12 mouse cellular contexts compared by ENCODE assay signal in the genomic region with DNA sequence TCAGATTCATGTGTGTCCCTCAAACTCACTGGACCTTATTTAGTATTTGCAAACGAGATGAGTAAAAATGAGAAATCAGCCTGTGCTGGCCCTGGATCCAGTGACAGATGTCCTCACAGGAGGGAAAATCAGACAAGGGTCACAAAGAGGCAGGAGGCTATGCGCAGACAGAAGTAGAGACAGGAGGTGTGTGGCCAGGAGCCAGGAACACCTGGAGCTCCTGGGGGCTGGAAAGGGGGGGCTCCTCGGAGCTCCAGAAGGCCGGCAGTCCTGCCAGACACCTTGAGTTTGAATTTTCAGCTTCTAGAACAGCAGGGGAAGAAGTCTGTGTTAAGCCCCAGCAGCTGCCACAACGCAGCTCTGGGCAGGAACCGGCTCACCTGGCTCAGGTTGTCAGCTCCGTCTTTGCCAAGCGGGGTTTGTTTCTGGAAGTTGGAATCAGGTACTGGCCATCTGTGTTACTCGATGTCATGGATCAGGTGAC. TPM values are rescaled to one million over a fixed set of nuclear protein-coding genes. Genes with fewer than 3 reads are reported as not detected.
A peak's percentile ranks its signal among the peaks of the same experiment; 100 is the strongest.
DNase-seq lines count a peak whose midpoint lies in the region; ATAC-seq and TF ChIP-seq lines count a peak whose summit lies in the region.
"Had no signal": no experiment of that assay in that cellular context is flagged by ENCODE, and none has a peak within 500 bp of the region (broad histone marks: within the 10 kb centered on the region; RNA-seq: fewer than 3 reads in every experiment).

No protein-coding gene starts in this region.

- H3K4me1 ChIP-seq in forebrain, embryonic 14.5 days (ENCODE audit: control insufficient read depth, insufficient read depth, low read length) = peaks cover 8% of the 10 kb centered on the region
- H3K4me1 ChIP-seq in forebrain, postnatal 0 days (ENCODE audit: insufficient read depth) = no peaks in the 10 kb centered on the region
- H3K4me1 ChIP-seq in midbrain, embryonic 11.5 days (ENCODE audit: control insufficient read depth, insufficient read depth, low read length) = no peaks in the 10 kb centered on the region
- H3K4me1 ChIP-seq in midbrain, embryonic 14.5 days (ENCODE audit: control insufficient read depth, insufficient read depth, low read length) = no peaks in the 10 kb centered on the region
- peaks cover 22% of the 10 kb centered on the region for H3K4me1 ChIP-seq in embryonic facial prominence, embryonic 14.5 days (ENCODE audit: control insufficient read depth, insufficient read depth, low read length)
- peaks cover 23% of the 10 kb centered on the region for H3K4me1 ChIP-seq in liver, postnatal 0 days (ENCODE audit: insufficient read depth)
- H3K4me1 ChIP-seq in lung, adult 2 months (ENCODE audit: control insufficient read depth, insufficient read depth, low read length) = peaks cover 3% of the 10 kb centered on the region; the same call in 1 of the 2 replicates

- H3K4me2 ChIP-seq in forebrain, embryonic 14.5 days (ENCODE audit: low read length) = no peak overlapping the region
- no peak overlapping the region for H3K4me2 ChIP-seq in forebrain, postnatal 0 days (ENCODE audit: low read depth)
- no peak overlapping the region for H3K4me2 ChIP-seq in midbrain, embryonic 11.5 days
- no peak overlapping the region for H3K4me2 ChIP-seq in midbrain, embryonic 14.5 days (ENCODE audit: low read length)
- H3K4me2 ChIP-seq in embryonic facial prominence, embryonic 14.5 days (ENCODE audit: low read depth, low read length) = no peak overlapping the region
- peak overlapping the region; percentile 65 for H3K4me2 ChIP-seq in liver, postnatal 0 days (ENCODE audit: low read depth, low read length)
- H3K4me2 ChIP-seq: hindbrain, embryonic 15.5 days had no signal

- TF ChIP-seq POLR2A in lung, adult 2 months (IDR thresholded peaks at IDR 0.05; ENCODE audit: borderline replicate concordance, extremely low read depth, low read depth, low read length) = no peak

- peak; percentile 46 for DNase-seq in forebrain, embryonic 14.5 days (ENCODE audit: low spot score)
- no peak for DNase-seq in forebrain, postnatal 0 days
- peak; percentile 23 for DNase-seq in midbrain, embryonic 11.5 days (ENCODE audit: low spot score, missing footprints)
- no peak for DNase-seq in midbrain, embryonic 14.5 days
- peak; percentile 25 for DNase-seq in embryonic facial prominence, embryonic 14.5 days (ENCODE audit: low spot score)
- no peak for DNase-seq in liver, postnatal 0 days
- no peak for DNase-seq in lung, adult 2 months
- no peak for DNase-seq in lung, postnatal 14 days
- DNase-seq: adrenal gland, postnatal 25 days; gastrocnemius, postnatal 10 days; lung, adult 18-20 months had no signal

- WGBS in forebrain, embryonic 14.5 days = 54% methylated on average over 9 of the region's 9 CpGs
- WGBS in forebrain, postnatal 0 days = 39% methylated on average over 9 of the region's 9 CpGs
- WGBS in midbrain, embryonic 11.5 days = 60% methylated on average over 9 of the region's 9 CpGs
- 61% methylated on average over 9 of the region's 9 CpGs for WGBS in midbrain, embryonic 14.5 days
- 39% methylated on average over 9 of the region's 9 CpGs for WGBS in embryonic facial prominence, embryonic 14.5 days
- 67% methylated on average over 9 of the region's 9 CpGs for WGBS in liver, postnatal 0 days (ENCODE audit: insufficient replicate concordance)
- WGBS in lung, adult 2 months = 45% methylated on average over 9 of the region's 9 CpGs

- TF ChIP-seq CTCF in forebrain, postnatal 0 days (IDR thresholded peaks at IDR 0.05; ENCODE audit: low read depth) = no peak
- no peak for TF ChIP-seq CTCF in liver, postnatal 0 days (IDR thresholded peaks at IDR 0.05; ENCODE audit: low read depth)
- no peak for TF ChIP-seq CTCF in lung, adult 2 months (IDR thresholded peaks at IDR 0.05; ENCODE audit: insufficient read depth, low read length)

- 0 out of 2 replicates have a peak, but pooled peaks have one; percentile 12 for ATAC-seq in forebrain, embryonic 14.5 days
- no peak for ATAC-seq in forebrain, postnatal 0 days
- no peak for ATAC-seq in midbrain, embryonic 11.5 days (ENCODE audit: low FRiP score)
- no peak for ATAC-seq in midbrain, embryonic 14.5 days (ENCODE audit: low FRiP score, low TSS enrichment)
- ATAC-seq in embryonic facial prominence, embryonic 14.5 days (ENCODE audit: low read depth) = peak; percentile 42; the same call in 1 of the 2 replicates
- ATAC-seq in liver, postnatal 0 days = no peak

- H3K27ac ChIP-seq in forebrain, embryonic 14.5 days (ENCODE audit: low read depth, low read length) = peak overlapping the region; percentile 39; the same call in 1 of the 2 replicates
- no peak overlapping the region for H3K27ac ChIP-seq in forebrain, postnatal 0 days (ENCODE audit: low read depth, low read length)
- H3K27ac ChIP-seq in midbrain, embryonic 11.5 days (ENCODE audit: low read depth, low read length) = no peak overlapping the region
- no peak overlapping the region for H3K27ac ChIP-seq in midbrain, embryonic 14.5 days (replicated peaks; ENCODE audit: low read depth, low read length)
- no peak overlapping the region for H3K27ac ChIP-seq in embryonic facial prominence, embryonic 14.5 days (replicated peaks; ENCODE audit: low read depth, low read length)
- no peak overlapping the region for H3K27ac ChIP-seq in liver, postnatal 0 days (ENCODE audit: low read depth)
- H3K27ac ChIP-seq: hindbrain, embryonic 15.5 days had no signal

- no peak overlapping the region for H3K4me3 ChIP-seq in forebrain, embryonic 14.5 days (ENCODE audit: low read depth, low read length)
- H3K4me3 ChIP-seq in forebrain, postnatal 0 days (ENCODE audit: low read depth, low read length) = no peak overlapping the region
- no peak overlapping the region for H3K4me3 ChIP-seq in midbrain, embryonic 11.5 days (ENCODE audit: low read depth, low read length)
- H3K4me3 ChIP-seq in midbrain, embryonic 14.5 days (replicated peaks; ENCODE audit: low read depth, low read length) = no peak overlapping the region
- no peak overlapping the region for H3K4me3 ChIP-seq in embryonic facial prominence, embryonic 14.5 days (ENCODE audit: low read depth, low read length)
- no peak overlapping the region for H3K4me3 ChIP-seq in liver, postnatal 0 days (ENCODE audit: low read depth, low read length)
- H3K4me3 ChIP-seq in lung, adult 2 months (replicated peaks; ENCODE audit: extremely low read depth, low read depth, low read length) = no peak overlapping the region
- H3K4me3 ChIP-seq: hindbrain, embryonic 15.5 days had no signal

- H3K36me3 ChIP-seq in forebrain, embryonic 14.5 days (ENCODE audit: control insufficient read depth, insufficient read depth, low read length) = no peaks in the 10 kb centered on the region
- H3K36me3 ChIP-seq in forebrain, postnatal 0 days (ENCODE audit: insufficient read depth) = no peaks in the 10 kb centered on the region
- H3K36me3 ChIP-seq in midbrain, embryonic 11.5 days (ENCODE audit: control insufficient read depth, insufficient read depth, low read length) = no peaks in the 10 kb centered on the region
- no peaks in the 10 kb centered on the region for H3K36me3 ChIP-seq in midbrain, embryonic 14.5 days (ENCODE audit: control insufficient read depth, insufficient read depth, low read length)
- no peaks in the 10 kb centered on the region for H3K36me3 ChIP-seq in embryonic facial prominence, embryonic 14.5 days (ENCODE audit: control insufficient read depth, insufficient read depth, low read length)
- no peaks in the 10 kb centered on the region for H3K36me3 ChIP-seq in liver, postnatal 0 days (replicated peaks; ENCODE audit: insufficient read depth, low read length)
- H3K36me3 ChIP-seq: hindbrain, embryonic 15.5 days had no signal

- no peaks in the 10 kb centered on the region for H3K9me3 ChIP-seq in forebrain, embryonic 14.5 days (replicated peaks; ENCODE audit: control insufficient read depth, low read length)
- no peaks in the 10 kb centered on the region for H3K9me3 ChIP-seq in forebrain, postnatal 0 days (ENCODE audit: low read length)
- no peaks in the 10 kb centered on the region for H3K9me3 ChIP-seq in midbrain, embryonic 11.5 days (ENCODE audit: control insufficient read depth, low read length)
- H3K9me3 ChIP-seq in midbrain, embryonic 14.5 days (ENCODE audit: control insufficient read depth, low read length) = no peaks in the 10 kb centered on the region
- no peaks in the 10 kb centered on the region for H3K9me3 ChIP-seq in embryonic facial prominence, embryonic 14.5 days (ENCODE audit: control insufficient read depth, low read length)
- no peaks in the 10 kb centered on the region for H3K9me3 ChIP-seq in liver, postnatal 0 days (ENCODE audit: low read length)
- H3K9me3 ChIP-seq: hindbrain, embryonic 15.5 days had no signal

- no peaks in the 10 kb centered on the region for H3K27me3 ChIP-seq in forebrain, embryonic 14.5 days (replicated peaks; ENCODE audit: control insufficient read depth, insufficient read depth, low read length)
- no peaks in the 10 kb centered on the region for H3K27me3 ChIP-seq in forebrain, postnatal 0 days (ENCODE audit: insufficient read depth, low read length)
- no peaks in the 10 kb centered on the region for H3K27me3 ChIP-seq in midbrain, embryonic 11.5 days (ENCODE audit: control insufficient read depth, insufficient read depth, low read length)
- H3K27me3 ChIP-seq in midbrain, embryonic 14.5 days (ENCODE audit: control insufficient read depth, insufficient read depth, low read length) = no peaks in the 10 kb centered on the region
- H3K27me3 ChIP-seq in embryonic facial prominence, embryonic 14.5 days (replicated peaks; ENCODE audit: control insufficient read depth, insufficient read depth, low read length) = no peaks in the 10 kb centered on the region
- H3K27me3 ChIP-seq in liver, postnatal 0 days (ENCODE audit: insufficient read depth, low read length) = no peaks in the 10 kb centered on the region
- H3K27me3 ChIP-seq: hindbrain, embryonic 15.5 days had no signal

- no peak for TF ChIP-seq EP300 in liver, postnatal 0 days (IDR thresholded peaks at IDR 0.05; ENCODE audit: low read depth)

- H3K9ac ChIP-seq in forebrain, embryonic 14.5 days (ENCODE audit: low read length) = no peak overlapping the region
- H3K9ac ChIP-seq in forebrain, postnatal 0 days = no peak overlapping the region
- H3K9ac ChIP-seq in midbrain, embryonic 11.5 days (ENCODE audit: low read length) = no peak overlapping the region
- no peak overlapping the region for H3K9ac ChIP-seq in midbrain, embryonic 14.5 days (replicated peaks; ENCODE audit: low read length)
- H3K9ac ChIP-seq in embryonic facial prominence, embryonic 14.5 days (ENCODE audit: low read depth, low read length) = no peak overlapping the region
- H3K9ac ChIP-seq in liver, postnatal 0 days (replicated peaks) = no peak overlapping the region
- H3K9ac ChIP-seq: hindbrain, embryonic 15.5 days had no signal

RNA-seq across cellular contexts. Expression of gene Lrpap1, which starts 53.7 kb away (rescaled TPM):
- 162 and 169 TPM in 2 replicates for polyA plus RNA-seq in forebrain, embryonic 14.5 days (2014; fragmentation: Nextera tagmentation; extraction: Ambion mirVana)
- 96.6 and 99.3 TPM in 2 replicates for total RNA-seq in forebrain, postnatal 0 days (2014; rRNA removed)
- 137 and 150 TPM in 2 replicates for polyA plus RNA-seq in forebrain, postnatal 0 days (2015; fragmentation: Nextera tagmentation; extraction: Ambion mirVana)
- 95.5 and 105 TPM in 2 replicates for polyA plus RNA-seq in midbrain, embryonic 11.5 days (2014; fragmentation: Nextera tagmentation; extraction: Ambion mirVana)
- polyA plus RNA-seq in midbrain, embryonic 14.5 days (2014; fragmentation: Nextera tagmentation; extraction: Ambion mirVana) = 132 and 136 TPM in 2 replicates
- 158 and 170 TPM in 2 replicates for polyA plus RNA-seq in embryonic facial prominence, embryonic 14.5 days (2014; fragmentation: Nextera tagmentation; extraction: Ambion mirVana)
- 48.8 and 56.4 TPM in 2 replicates for polyA plus RNA-seq in liver, postnatal 0 days (2015; fragmentation: Nextera tagmentation; extraction: Ambion mirVana)
- 41.6 and 59.7 TPM in 2 replicates for polyA plus RNA-seq in lung, adult 2 months (2012; rRNA removed)

Comparison
In these comparisons a context has a peak if more than half of its experiments do, and no peak if none do; other contexts are left out.
1. ATAC-seq: peak in forebrain, embryonic 14.5 days (single experiment) and embryonic facial prominence, embryonic 14.5 days (single experiment); none in forebrain, postnatal 0 days (single experiment), midbrain, embryonic 11.5 days (single experiment), midbrain, embryonic 14.5 days (single experiment) and liver, postnatal 0 days (single experiment).
2. DNase-seq: peak in forebrain, embryonic 14.5 days (single experiment), midbrain, embryonic 11.5 days (single experiment) and embryonic facial prominence, embryonic 14.5 days (single experiment); none in forebrain, postnatal 0 days (single experiment), midbrain, embryonic 14.5 days (single experiment), liver, postnatal 0 days (single experiment), lung, adult 2 months (single experiment) and lung, postnatal 14 days (single experiment).